Mouse (Mus musculus): Measurements from ENCODE around the gene Pik3r2. TPM values are rescaled to one million over a fixed set of nuclear protein-coding genes. Genes with fewer than 3 reads are reported as not detected.

Pik3r2 gene
- polyA plus RNA-seq, 1 experiment from 2014 or later: 94.1 TPM

DNA sequence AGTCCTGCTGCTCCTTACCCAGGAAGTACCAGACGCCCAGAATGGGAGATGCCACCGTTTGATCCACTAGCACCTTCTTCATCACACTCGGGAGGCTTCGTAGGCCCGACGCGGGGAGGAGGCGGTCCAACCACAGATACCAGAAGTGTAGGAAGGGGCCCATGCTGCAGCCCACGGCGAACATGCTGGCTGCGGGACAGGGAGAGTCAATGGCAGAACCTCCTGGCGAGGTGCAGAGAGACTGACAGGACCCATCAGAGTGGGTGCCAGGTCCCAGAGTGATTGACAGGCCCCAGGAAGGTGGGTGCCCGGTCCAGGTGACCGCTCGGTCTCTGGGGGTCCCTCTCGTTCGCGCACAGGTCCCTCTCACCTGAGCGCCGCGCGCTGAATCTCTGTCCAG is 16.2 kb downstream of the Pik3r2 start:
- Histone ChIP-seq H3K4me1 (replicated peaks) (peaks cover 52% of the 10 kb centered on the region), H3K4me3 (peak overlapping the region; percentile 70), H3K9me3 (no peaks in the 10 kb centered on the region), H3K9ac (peak overlapping the region; percentile 93), H3K4me2 (peak overlapping the region; percentile 98), H3K27me3 (no peaks in the 10 kb centered on the region), H3K27ac (peak overlapping the region; percentile 87), H3K36me3 (peaks cover 39% of the 10 kb centered on the region)
- no peak for ATAC-seq (ENCODE audit: low FRiP score)
- WGBS: under 1% methylated on average over 22 of the region's 22 CpGs

DNA sequence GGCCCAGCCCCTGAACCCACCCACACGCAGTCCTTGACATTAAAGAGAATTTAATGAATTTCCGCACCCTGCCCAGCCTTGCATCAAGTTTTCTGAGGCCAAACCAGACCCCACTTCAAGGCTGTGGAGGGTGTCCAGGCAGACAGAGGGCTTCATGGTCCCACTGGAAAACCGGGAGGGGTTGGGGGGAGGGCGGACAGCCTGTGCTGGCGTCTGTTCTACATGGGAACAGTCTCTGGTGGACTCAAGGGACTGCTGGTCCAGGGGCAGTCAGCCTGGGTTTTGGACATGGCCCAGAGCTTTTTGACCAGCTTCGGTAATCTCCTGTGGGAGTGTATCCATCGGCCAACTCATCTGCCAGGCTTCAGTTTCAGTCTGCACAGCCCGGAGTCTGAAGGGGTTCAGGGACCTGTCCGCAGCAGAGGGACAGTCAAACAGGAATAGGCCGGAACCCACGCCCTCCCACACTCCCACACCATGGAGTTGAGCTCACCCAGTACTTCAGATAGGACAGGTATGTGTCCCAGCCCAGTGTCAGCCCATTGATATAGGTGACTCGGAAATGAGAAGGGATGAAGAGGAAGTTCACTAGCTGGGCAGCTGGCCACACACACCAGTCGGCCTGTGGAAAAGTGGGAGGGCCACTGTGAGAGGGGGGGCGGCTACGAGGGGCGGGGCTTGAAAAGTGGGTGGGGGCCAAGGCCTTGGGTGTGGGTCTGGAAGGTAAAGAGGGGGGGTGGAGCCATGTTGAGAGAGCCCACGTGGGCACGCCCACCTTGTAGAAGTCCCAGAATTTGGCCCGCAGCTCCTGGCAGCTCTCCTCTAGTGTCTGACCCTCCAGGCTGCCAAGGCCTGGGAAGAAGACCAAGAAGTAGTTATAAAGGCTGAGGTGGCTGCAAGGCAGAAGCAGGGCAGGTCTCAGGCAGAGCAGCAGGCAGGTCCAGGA is 17.6 kb downstream of the Pik3r2 start:
- H3K4me1 ChIP-seq (replicated peaks): peaks cover 58% of the 10 kb centered on the region
- H3K9ac ChIP-seq: 0 out of 2 replicates have a peak overlapping the region, but pooled peaks have one; percentile 49
- no peak overlapping the region for H3K4me3 ChIP-seq

DNA sequence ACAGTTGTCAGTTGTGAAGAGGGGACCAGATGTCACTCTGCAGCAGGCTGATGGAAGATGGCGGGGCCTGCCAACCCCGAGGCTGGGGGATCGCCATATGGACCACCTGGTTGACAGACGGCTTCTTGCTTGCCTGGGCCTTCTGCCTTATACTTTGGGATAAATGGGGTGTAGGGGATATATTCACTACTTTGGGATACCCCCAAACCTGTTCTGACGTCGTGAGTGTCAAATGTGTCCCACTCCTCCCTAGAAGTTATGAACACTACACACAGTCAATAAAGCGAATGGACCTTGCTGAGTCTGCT is 18.3 kb downstream of the Pik3r2 start:
- no peak overlapping the region for H3K4me2 ChIP-seq
- H3K9me3 ChIP-seq: no peaks in the 10 kb centered on the region
- no peaks in the 10 kb centered on the region for H3K27me3 ChIP-seq
- H3K9ac ChIP-seq: peak overlapping the region; percentile 49; the same call in 1 of the 2 replicates
- H3K27ac ChIP-seq: peak overlapping the region; percentile 20
- ATAC-seq (ENCODE audit: low FRiP score): no peak
- peaks cover 32% of the 10 kb centered on the region for H3K36me3 ChIP-seq
- peaks cover 59% of the 10 kb centered on the region for H3K4me1 ChIP-seq (replicated peaks)
- WGBS: 70% methylated on average over 7 of the region's 7 CpGs
- no peak overlapping the region for H3K4me3 ChIP-seq

More for the DNA sequence above, 17.6 kb downstream of the Pik3r2 start:
- H3K4me2 ChIP-seq: peak overlapping the region; percentile 98
- peak overlapping the region; percentile 20 for H3K27ac ChIP-seq
- no peaks in the 10 kb centered on the region for H3K9me3 ChIP-seq
- H3K27me3 ChIP-seq: no peaks in the 10 kb centered on the region
- WGBS: 69% methylated on average over 19 of the region's 19 CpGs
- peaks cover 32% of the 10 kb centered on the region for H3K36me3 ChIP-seq
- ATAC-seq (ENCODE audit: low FRiP score): no peak

DNA sequence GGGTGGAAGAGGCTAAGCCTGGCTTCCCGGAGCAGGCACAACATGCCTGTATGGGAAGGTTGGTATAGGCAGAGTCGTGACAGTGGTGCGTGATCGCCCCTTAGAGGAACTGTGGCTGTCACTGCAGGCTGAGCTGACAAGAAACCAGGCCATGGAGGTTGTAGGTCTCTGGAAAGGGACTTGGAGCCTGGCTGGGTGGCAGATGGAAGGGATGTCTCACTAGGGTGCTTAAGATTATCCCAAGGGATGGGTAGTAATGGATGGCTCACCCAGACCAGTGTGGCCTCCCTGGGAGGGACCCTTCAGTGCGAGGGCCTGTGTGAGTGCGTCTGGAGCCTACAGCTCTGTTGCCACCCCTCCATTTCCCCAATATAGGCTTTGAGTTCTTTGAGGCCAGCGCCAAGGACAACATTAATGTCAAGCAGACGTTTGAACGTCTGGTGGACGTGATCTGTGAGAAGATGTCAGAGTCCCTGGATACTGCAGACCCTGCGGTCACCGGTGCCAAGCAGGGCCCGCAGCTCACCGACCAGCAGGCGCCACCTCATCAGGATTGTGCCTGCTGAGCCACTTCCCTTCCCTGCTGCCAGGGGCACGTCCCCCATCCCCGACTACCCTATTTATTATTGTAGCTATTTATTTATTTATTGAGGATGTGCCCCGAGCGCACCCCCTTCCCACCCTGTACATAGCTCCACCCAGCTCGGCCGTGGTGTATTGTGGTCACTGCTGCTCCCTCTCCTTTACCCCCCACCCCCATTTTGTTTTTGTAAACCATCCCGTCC is 18.8 kb downstream of the Pik3r2 start:
- WGBS: 61% methylated on average over 22 of the region's 22 CpGs
- H3K27ac ChIP-seq: peak overlapping the region; percentile 20
- H3K4me1 ChIP-seq (replicated peaks): peaks cover 63% of the 10 kb centered on the region

DNA sequence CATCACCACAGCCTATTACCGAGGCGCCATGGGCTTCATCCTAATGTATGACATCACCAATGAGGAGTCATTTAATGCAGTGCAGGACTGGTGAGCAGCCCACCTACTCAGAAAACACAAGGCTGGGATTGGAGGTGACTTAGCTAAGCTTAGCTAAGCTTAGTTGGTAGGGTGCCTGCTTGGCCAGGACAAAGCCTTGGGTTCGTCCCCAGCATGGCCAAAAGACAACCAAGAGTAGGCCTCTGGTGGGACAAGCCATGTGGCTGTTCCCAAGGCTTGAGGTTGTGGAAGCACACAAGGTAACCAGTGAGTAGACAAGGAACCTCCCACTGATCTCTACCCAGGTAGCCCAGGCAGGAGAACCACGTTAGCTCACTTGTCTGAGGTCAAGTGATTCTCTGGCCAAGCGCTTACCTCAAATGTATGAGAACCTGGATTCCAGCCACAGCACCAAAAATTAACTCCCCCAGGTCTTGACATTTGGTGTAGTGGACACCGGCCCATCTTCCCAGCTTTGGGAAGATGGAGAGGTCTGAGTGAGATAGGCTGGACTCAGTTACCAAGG is 20.0 kb downstream of the Pik3r2 start:
- Histone ChIP-seq H3K4me1 (replicated peaks) (peaks cover 65% of the 10 kb centered on the region), H3K36me3 (peaks cover 32% of the 10 kb centered on the region), H3K9me3 (no peaks in the 10 kb centered on the region), H3K27ac (no peak overlapping the region), H3K4me3 (no peak overlapping the region), H3K27me3 (no peaks in the 10 kb centered on the region), H3K4me2 (peak overlapping the region; percentile 88; the same call in 1 of the 2 replicates), H3K9ac (0 out of 2 replicates have a peak overlapping the region, but pooled peaks have one; percentile 49)
- no peak for ATAC-seq (ENCODE audit: low FRiP score)
- 94% methylated on average over 6 of the region's 6 CpGs for WGBS

More for the DNA sequence above, 18.8 kb downstream of the Pik3r2 start:
- peak overlapping the region; percentile 49; the same call in 1 of the 2 replicates for H3K9ac ChIP-seq
- no peaks in the 10 kb centered on the region for H3K27me3 ChIP-seq
- peaks cover 32% of the 10 kb centered on the region for H3K36me3 ChIP-seq
- H3K4me3 ChIP-seq: no peak overlapping the region
- H3K4me2 ChIP-seq: no peak overlapping the region
- ATAC-seq (ENCODE audit: low FRiP score): no peak
- no peaks in the 10 kb centered on the region for H3K9me3 ChIP-seq

DNA sequence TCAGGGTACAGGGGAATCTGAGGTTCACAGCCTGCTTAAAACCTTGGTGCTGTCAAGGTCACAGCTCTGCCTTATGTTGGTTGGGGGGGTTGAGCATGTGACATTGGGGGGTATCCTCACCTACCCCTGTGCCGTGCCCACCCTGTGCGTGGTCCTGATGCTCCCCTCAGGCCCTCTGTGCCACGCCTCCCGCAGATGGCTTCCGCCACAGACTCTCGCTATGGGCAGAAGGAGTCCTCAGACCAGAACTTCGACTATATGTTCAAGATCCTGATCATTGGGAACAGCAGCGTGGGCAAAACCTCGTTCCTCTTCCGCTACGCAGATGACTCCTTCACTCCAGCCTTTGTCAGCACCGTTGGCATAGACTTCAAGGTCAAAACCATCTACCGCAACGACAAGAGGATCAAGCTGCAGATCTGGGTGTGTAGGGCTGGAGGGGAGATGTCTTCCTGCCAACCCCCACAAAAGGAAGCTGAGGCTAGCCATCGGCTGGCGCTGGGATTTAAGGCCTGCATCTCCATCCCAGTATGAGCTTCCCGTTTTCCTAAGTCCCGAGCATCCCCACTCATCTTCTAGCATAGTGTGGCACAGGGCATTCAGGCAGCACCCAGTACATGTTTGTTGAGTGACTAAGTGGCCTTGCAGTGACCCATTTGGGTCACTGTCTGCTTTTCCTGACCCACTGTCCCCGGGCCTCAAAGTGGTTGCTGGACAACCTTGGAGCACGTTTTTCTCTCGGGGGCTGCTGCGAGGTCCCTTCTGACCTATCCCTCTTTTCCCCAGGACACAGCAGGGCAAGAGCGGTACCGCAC is 20.6 kb downstream of the Pik3r2 start:
- Histone ChIP-seq H3K4me1 (replicated peaks) (peaks cover 65% of the 10 kb centered on the region), H3K4me2 (peak overlapping the region; percentile 88), H3K9me3 (no peaks in the 10 kb centered on the region), H3K4me3 (peak overlapping the region; percentile 76), H3K27me3 (no peaks in the 10 kb centered on the region), H3K36me3 (peaks cover 32% of the 10 kb centered on the region), H3K9ac (peak overlapping the region; percentile 93), H3K27ac (peak overlapping the region; percentile 96)
- ATAC-seq (ENCODE audit: low FRiP score): no peak
- WGBS: 89% methylated on average over 24 of the region's 24 CpGs

DNA sequence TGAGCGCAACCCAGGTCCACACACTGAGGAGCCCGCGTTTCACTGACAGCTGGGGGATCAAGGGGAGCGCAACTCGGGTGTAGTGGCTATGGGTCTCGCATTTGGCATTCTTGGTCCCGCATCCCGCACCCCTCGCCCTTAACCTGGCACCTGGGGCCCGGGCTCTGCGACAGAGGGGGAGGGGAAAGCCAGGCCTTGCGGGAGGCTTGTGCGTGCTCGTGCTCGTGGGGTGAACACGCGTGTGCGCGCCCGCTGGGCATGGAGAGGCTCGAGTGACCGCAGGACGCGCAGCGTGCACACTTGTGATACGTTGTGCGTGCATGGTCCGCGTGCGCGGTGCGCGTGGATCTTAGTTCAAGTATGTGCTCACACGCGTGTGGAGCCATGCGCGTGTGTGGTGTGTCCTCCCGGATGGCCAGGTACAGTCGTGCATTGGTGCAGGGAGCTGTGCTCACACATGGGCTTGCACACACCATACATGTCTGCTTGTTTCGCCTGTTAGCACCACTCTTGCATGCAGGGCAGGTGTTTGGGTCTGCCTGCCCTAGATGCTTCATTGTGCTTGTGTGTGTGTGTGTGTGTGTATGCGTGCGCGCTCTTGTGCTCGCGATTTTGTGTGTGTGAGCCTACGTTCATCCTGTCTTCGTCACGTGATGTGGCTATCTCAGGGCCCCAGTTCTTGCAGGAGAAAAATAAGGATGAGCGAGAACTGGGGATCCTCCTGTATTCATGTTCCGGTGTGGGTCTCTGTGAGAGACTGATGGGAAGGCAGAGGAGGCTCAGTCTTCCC is 21.4 kb downstream of the Pik3r2 start:
- H3K27ac ChIP-seq: peak overlapping the region; percentile 96
- WGBS: 14% methylated on average over 50 of the region's 50 CpGs
- peak; percentile 58 for ATAC-seq (ENCODE audit: low FRiP score)

DNA sequence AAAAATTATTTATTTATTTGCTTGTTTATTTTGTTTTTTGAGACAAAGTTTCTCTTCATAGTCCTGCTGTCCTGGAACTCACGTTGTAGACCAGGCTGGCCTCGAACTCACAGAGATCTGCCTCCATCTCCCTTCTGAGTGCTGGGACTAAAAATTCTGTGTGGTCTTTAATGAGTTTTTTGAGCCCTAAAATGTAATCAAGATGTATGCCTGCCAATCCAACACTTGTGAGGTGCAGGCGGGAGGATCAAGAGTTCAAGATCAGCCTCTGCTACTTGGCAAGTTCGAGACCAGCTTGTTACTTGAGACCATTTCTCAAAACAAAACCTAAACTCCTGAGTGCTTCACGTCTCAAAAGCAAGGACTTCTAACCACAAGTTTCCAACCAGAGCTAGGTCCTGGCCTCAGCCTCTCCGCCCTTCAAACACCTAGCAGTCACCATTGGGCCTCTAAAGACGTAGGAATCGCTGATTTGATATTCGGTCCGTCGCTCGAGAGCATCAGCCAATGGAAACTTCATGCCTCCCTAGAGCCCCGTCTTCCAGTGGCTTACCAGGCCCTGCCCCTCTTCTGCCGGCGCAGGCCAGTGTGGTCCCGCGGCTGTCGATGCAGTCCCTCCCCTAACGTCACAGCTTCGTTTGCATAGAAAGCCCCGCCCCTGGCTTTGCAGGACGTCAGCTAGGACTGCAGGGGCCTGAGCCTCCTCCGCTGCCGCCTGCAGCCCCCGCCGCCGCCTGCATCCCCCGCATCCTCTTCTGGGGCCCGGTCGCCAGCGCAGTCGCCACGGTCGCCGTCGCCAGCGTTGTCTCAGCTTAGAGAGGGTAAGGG is 22.3 kb downstream of the Pik3r2 start, which contains the start of gene Rab3a:
Gene Rab3a, plus strand, starts transcription at position 637 of the 828 bp plus-strand sequence.
- Histone ChIP-seq H3K9ac (peak within 1 kb of the TSS; percentile 93), H3K4me1 (replicated peaks) (peaks cover 52% of the 10 kb centered on the region), H3K4me2 (peak within 1 kb of the TSS; percentile 88), H3K4me3 (peak within 1 kb of the TSS; percentile 76), H3K9me3 (no peaks in the 10 kb centered on the region), H3K27ac (peak within 1 kb of the TSS; percentile 96), H3K27me3 (peaks cover 6% of the 10 kb centered on the region), H3K36me3 (peaks cover 32% of the 10 kb centered on the region)
- WGBS: 8% methylated on average over 37 of the region's 37 CpGs
- ATAC-seq (ENCODE audit: low FRiP score): peak; percentile 96

More for the DNA sequence above, 21.4 kb downstream of the Pik3r2 start:
- H3K36me3 ChIP-seq: peaks cover 32% of the 10 kb centered on the region
- no peaks in the 10 kb centered on the region for H3K27me3 ChIP-seq
- H3K4me3 ChIP-seq: peak overlapping the region; percentile 76
- peak overlapping the region; percentile 93 for H3K9ac ChIP-seq
- peaks cover 60% of the 10 kb centered on the region for H3K4me1 ChIP-seq (replicated peaks)
- peak overlapping the region; percentile 88 for H3K4me2 ChIP-seq
- no peaks in the 10 kb centered on the region for H3K9me3 ChIP-seq

DNA sequence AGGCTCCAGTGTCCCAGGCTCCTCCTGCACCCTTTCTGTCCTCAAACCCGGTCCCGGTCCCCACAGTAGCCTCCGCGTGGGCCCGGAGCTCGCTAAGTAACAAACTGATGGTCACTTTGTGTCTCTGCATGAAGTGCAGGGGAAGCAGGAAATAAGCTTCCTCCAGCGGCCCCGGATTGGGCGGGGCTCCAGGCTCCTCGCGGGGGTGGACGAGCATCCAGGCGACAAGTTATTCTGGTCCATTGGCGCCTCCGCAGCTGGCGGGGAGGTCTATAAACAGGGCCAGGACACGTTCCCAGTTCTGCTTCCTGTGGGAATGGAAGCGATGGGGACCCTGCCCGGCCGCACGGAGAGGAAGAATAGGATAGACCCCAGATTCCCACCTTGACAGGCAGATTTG is 23.4 kb downstream of the Pik3r2 start:
- no peak overlapping the region for H3K4me3 ChIP-seq
- no peak for ATAC-seq (ENCODE audit: low FRiP score)
- no peaks in the 10 kb centered on the region for H3K9me3 ChIP-seq
- H3K27me3 ChIP-seq: peaks cover 17% of the 10 kb centered on the region
- peak overlapping the region; percentile 13; the same call in 1 of the 2 replicates for H3K9ac ChIP-seq
- WGBS: 38% methylated on average over 21 of the region's 21 CpGs
- peaks cover 41% of the 10 kb centered on the region for H3K4me1 ChIP-seq (replicated peaks)
- H3K27ac ChIP-seq: peak overlapping the region; percentile 45; the same call in 1 of the 2 replicates
- H3K36me3 ChIP-seq: peaks cover 24% of the 10 kb centered on the region
- H3K4me2 ChIP-seq: peak overlapping the region; percentile 4; the same call in 1 of the 2 replicates
